Mouse (Mus musculus): ENCODE results near the gene Kcnk3. TPM values are rescaled to one million over a fixed set of nuclear protein-coding genes. Genes with fewer than 3 reads are reported as not detected.

The Kcnk3 gene
- 14.4 and 23.2 TPM in 2 replicates for polyA plus RNA-seq (2012; rRNA removed)

DNA sequence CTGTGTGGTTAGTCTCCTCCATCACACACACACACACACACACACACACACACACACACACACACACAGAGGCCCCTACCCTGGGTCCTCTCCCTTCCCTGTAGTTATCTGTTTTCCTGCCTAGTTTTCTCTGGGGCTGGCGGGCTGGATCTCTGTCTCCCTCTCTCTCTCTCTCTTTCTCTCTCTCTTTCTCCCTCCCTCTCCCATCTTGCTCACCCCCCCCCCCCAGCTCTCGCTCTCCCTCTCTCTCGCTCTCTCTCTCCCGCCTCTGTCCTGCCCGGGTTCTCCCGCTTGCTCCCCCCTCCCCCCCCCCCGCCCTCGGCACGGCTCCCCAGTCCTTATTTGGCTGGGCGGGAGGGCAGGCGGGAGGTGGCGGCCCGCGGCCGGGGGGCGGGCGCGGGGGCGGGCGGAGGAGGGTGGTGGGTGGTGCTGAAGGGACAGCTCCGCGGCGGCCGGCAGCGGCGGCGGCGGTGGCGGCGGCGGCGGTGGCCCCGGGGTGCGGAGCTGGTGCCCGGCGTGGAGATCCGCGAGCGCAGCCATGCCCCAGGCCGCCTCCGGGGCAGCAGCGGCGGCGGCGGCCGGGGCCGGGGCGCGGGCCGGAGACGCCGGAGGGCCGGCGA is at the start of gene Kcnk3:
Kcnk3 (plus strand) TSS at position 490 of the 620 bp plus-strand sequence.

DNA sequence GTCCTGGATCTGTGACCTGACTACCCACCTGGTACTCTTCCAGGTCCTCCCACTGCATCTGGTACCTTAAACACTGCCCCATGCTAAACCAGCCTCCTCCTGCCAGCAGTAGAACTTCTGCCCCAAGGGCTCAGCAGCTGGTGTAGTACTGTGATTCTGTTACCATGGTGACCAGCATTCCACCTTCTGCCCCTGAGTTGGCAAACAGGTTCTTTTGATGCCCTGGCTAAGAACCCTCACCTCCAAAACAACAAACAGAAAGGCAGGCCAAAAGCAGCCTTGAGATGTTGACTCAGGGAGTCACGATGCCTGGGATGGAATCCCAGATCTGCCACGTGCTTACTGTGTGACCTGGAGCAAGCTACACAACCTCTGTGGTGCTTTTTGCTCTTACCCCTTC is 42.3 kb upstream of the Kcnk3 start, which contains the start of gene Cib4:
Cib4 (minus strand) TSS at position 139 of the 400 bp plus-strand sequence.

DNA sequence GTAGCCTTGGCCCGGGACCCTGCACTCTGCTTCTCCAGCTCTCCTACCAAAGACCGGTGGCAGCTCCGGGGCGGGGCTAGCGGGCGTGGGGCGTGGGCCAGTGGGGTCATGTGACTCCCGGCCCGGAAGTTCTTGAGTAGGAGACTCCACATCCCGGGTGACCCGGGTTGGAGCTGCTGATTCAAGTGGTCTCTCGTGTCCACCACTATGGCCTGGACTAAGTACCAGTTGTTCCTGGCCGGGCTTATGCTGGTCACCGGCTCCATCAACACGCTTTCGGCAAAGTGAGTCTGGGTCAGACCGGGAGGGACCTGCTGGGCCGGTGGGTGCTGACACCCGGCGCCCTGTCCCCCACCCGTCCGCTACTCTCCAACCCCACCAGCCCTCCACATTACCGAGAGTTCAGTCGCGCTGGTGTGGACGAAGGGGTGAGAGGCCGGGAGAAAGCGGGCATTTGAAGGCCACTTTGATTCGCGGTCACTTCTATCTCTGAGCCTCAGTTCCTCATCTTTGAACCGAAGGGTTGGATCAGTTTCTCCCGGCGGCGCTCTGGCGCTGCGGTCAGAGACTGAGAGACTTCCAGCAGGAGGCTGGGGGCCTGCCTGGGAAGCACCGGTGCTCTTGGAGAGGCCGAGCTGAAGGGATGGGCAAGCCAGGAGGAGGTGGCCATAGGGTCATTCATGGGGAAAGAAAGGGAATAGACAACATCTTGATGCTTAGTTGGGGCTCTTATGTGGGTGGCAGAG is 60.0 kb downstream of the Kcnk3 start, which contains the start of gene Slc35f6:
Slc35f6 (plus strand) TSS at position 119 of the 746 bp plus-strand sequence.

DNA sequence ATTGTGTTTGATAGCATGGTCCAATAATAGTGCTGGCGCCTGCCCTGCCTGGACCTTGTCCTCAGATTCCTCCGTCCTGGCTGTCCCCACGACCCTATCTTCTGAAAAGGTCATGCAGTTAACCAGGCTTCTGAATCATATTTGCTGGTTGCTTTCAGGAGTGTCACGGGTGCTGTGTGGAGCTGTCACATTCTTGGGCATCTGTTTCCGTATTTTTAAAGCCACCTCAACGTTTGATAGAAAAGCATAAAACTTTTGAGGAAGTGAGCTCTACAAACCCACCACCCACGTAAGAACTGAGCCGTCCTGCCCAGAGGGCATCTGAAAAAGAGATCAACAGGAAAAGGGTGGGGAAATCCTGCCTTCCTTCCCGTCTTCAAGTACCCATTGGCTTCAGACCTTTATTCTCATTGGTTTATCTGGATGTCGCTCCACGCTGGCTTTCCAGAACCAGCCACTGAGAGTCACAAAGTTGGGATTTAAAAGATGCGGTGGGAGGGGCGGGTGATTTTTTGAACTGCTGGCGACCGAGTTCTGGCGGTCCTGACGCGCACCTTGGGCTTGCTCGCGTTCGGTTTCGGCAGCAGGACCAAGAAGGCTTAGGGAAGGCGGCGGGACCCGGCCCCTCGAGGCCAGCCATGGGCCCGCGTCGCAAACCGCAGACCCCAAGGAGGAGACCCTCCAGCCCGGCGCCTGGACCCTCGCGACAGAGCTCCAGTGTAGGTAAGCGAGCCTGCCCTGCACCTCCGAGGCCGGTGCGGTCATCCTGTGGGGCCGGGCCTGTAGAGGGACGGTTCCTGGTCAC is 78.6 kb downstream of the Kcnk3 start, which contains the start of gene Cenpa:
Cenpa (plus strand) TSS at position 387 of the 805 bp plus-strand sequence.

Other genes starting within 250 kb of the Kcnk3 start
- gene Otof, start 126.2 kb upstream of the Kcnk3 start, polyA plus RNA-seq (2012; rRNA removed) = 0.01 and 0.05 TPM in 2 replicates
- 0.17 TPM in 1 of 2 replicates, not detected in the other for gene 1700001C02Rik, start 122.1 kb upstream of the Kcnk3 start, polyA plus RNA-seq (2012; rRNA removed)
- not detected in 2 replicates for gene Cib4, start 42.3 kb upstream of the Kcnk3 start, polyA plus RNA-seq (2012; rRNA removed)
- 83.3 and 142 TPM in 2 replicates for gene Slc35f6, start 59.8 kb downstream of the Kcnk3 start, polyA plus RNA-seq (2012; rRNA removed)
- gene Cenpa, start 78.6 kb downstream of the Kcnk3 start, polyA plus RNA-seq (2012; rRNA removed) = 31.4 and 36.9 TPM in 2 replicates
- gene Dpysl5, start 123.4 kb downstream of the Kcnk3 start, polyA plus RNA-seq (2012; rRNA removed) = 2.0 and 2.4 TPM in 2 replicates
- gene Mapre3, start 226.5 kb downstream of the Kcnk3 start, polyA plus RNA-seq (2012; rRNA removed) = 33.9 and 41.8 TPM in 2 replicates